Mouse (Mus musculus): ENCODE results near the gene Gbp9. TPM values are rescaled to one million over a fixed set of nuclear protein-coding genes. Genes with fewer than 3 reads are reported as not detected.

Gbp9 gene
- 3.5 and 4.3 TPM in 2 replicates for polyA plus RNA-seq (2015; fragmentation: Nextera tagmentation; extraction: Ambion mirVana)

DNA sequence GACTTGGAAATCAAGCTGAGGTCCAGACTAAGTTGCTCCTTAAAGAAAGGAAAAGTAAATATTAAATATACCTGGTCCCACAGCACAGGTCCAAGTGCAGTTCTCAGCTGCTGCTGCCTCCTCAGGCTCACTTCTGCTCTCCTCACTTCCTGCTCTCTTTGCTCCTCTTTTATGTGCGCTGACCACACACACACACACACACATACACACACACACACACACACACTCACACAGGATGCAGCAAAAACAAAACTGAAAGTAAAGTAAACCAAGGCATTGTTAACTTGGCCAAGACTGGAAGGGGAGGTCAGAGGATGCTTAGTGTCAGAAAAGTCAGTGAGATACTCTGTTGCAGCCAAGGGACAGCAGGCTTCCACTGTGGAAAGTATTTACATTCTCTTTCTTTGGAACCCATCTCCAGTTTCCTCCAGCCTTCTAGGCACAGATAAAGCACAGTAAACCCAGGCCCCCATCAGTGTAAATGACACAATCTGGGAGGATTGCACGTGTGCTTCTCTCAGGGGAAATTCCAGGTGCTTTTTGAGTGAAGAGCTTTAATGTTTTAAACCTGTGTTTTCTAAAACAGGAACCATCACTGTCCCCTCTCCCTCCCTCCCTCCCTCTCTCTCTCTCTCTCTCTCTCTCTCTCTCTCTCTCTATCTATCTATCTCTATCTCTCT is at the start of gene Gbp9, which contains the start of the genes Gbp8 and Gbp4:
Gene Gbp9 (minus strand): TSS at position 131 of the 680 bp plus-strand sequence.
Gene Gbp8 (minus strand): TSS at position 132 of the 680 bp plus-strand sequence.
Gene Gbp4 (minus strand): TSS at position 178 of the 680 bp plus-strand sequence.

Other genes starting within 250 kb of the Gbp9 start
- gene Abcg3, start 156.8 kb downstream of the Gbp9 start, polyA plus RNA-seq (2015; fragmentation: Nextera tagmentation; extraction: Ambion mirVana) = 0.62 and 0.87 TPM in 2 replicates
- gene Gbp8, start within 50 bp of the Gbp9 start, polyA plus RNA-seq (2015; fragmentation: Nextera tagmentation; extraction: Ambion mirVana) = 0.39 and 0.51 TPM in 2 replicates
- gene Gbp4, start within 50 bp of the Gbp9 start, polyA plus RNA-seq (2015; fragmentation: Nextera tagmentation; extraction: Ambion mirVana) = 0.69 and 0.95 TPM in 2 replicates
- gene Gbp10, start 100.0 kb upstream of the Gbp9 start, polyA plus RNA-seq (2015; fragmentation: Nextera tagmentation; extraction: Ambion mirVana) = 0.35 and 0.56 TPM in 2 replicates
- not detected in 2 replicates for gene Gm43302, start 154.2 kb upstream of the Gbp9 start, polyA plus RNA-seq (2015; fragmentation: Nextera tagmentation; extraction: Ambion mirVana)
- 2.7 and 2.8 TPM in 2 replicates for gene Gbp6, start 154.2 kb upstream of the Gbp9 start, polyA plus RNA-seq (2015; fragmentation: Nextera tagmentation; extraction: Ambion mirVana)

Data from skeletal muscle tissue, postnatal 0 days (tissue).